Mouse (Mus musculus) liver, embryonic 12.5 days (tissue): ENCODE data around the gene Ctla4. TPM values are rescaled to one million over a fixed set of nuclear protein-coding genes. Genes with fewer than 3 reads are reported as not detected.

Experiments used
- ATAC-seq: fragments of 200-750 bp; cut with Nextera tagmentation; 2 replicates; pipeline ENCODE4 v1.8.0; 2017; ENCODE audit warnings: moderate number of reproducible peaks, mild to moderate bottlenecking, moderate library complexity
- H3K27ac ChIP-seq: fragments of 300-500 bp; sonication (generic); 2 replicates; pipeline ENCODE4 v1.5.1; 2016; ENCODE audit warnings: mild to moderate bottlenecking
- H3K27me3 ChIP-seq: fragments of 300-500 bp; sonication (generic); replicated peaks from 2 replicates; pipeline ENCODE4 v1.6.1; 2016; ENCODE audit warnings: mild to moderate bottlenecking, moderate library complexity
- H3K36me3 ChIP-seq: fragments of 300-500 bp; sonication (generic); 2 replicates; pipeline ENCODE4 v1.6.1; 2016; ENCODE audit warnings: mild to moderate bottlenecking, moderate library complexity
- H3K4me1 ChIP-seq: fragments of 300-500 bp; sonication (generic); 2 replicates; pipeline ENCODE4 v1.6.1; 2016
- H3K4me2 ChIP-seq: fragments of 300-500 bp; sonication (generic); 2 replicates; pipeline ENCODE4 v1.6.1; 2016; ENCODE audit warnings: mild to moderate bottlenecking, moderate library complexity
- H3K4me3 ChIP-seq: fragments of 300-500 bp; sonication (generic); 2 replicates; pipeline ENCODE4 v1.5.1; 2016; ENCODE audit warnings: mild to moderate bottlenecking, moderate library complexity
- H3K9ac ChIP-seq: fragments of 300-500 bp; sonication (generic); 2 replicates; pipeline ENCODE4 v1.6.1; 2016; ENCODE audit warnings: mild to moderate bottlenecking, moderate library complexity
- H3K9me3 ChIP-seq: fragments of 300-500 bp; sonication (generic); replicated peaks from 2 replicates; pipeline ENCODE4 v1.6.1; 2016; ENCODE audit warnings: mild to moderate bottlenecking, moderate library complexity
- WGBS: fragments of 180-500 bp; shearing (Covaris S2); methylation state at CpG from one replicate; pipeline ENCODE4 v1.1.7; 2016; ENCODE audit not compliant: insufficient replicate concordance; 5-methylcytosine and 5-hydroxymethylcytosine counted together
- polyA plus RNA-seq: library from polyadenylated mRNA; unstranded; fragments of >200 nt; fragmentation: Nextera tagmentation; extraction: Ambion mirVana; gene quantifications from 2 replicates; pipeline ENCODE4 v1.2.1, GENCODE M21; 2016

Gene Ctla4
- polyA plus RNA-seq, 1 experiment from 2014 or later = not detected

DNA sequence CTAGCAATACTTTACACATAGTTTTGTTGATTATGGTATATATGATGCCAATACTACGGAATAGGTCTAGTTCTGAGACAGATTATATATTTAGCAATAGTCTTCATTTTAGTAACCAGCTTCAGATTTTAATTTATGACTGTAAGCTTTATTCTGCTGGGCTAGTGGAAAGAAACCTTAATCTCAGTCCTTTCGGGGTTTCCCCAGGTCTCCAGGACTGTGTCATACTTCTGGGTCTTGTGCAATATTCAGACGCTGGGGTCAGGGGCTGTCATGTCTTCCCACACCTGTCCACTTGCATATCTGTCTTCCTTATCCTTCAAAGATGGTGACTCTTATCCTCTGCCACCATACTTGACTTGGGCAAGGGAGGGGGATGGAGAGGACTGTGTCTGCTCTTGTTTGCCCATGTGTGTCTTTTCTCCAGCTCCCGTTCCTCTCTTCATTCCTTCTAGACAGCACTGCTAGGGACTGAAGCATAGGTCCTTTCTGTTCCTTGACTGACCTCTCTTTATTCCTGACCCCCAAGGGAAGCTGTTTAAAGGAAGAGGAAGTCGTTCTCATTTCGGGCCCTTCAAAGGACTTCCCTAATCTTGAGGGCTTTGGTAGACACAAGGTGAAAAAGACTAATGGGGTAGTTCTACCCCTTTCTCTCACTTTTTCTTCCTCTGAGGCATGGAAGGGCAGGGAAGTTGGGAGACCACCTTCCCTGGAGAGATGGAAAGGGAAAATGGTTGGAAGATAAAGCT lies 50.3 kb downstream of the Ctla4 start:
- no peak overlapping the region for H3K9ac ChIP-seq
- H3K4me2 ChIP-seq = no peak overlapping the region
- H3K4me3 ChIP-seq = no peak overlapping the region
- H3K27ac ChIP-seq = no peak overlapping the region
- no peaks in the 10 kb centered on the region for H3K36me3 ChIP-seq
- H3K9me3 ChIP-seq = no peaks in the 10 kb centered on the region
- H3K27me3 ChIP-seq = no peaks in the 10 kb centered on the region
- ATAC-seq = no peak
- no peaks in the 10 kb centered on the region for H3K4me1 ChIP-seq
- WGBS = 35% methylated on average over 6 of the region's 6 CpGs

DNA sequence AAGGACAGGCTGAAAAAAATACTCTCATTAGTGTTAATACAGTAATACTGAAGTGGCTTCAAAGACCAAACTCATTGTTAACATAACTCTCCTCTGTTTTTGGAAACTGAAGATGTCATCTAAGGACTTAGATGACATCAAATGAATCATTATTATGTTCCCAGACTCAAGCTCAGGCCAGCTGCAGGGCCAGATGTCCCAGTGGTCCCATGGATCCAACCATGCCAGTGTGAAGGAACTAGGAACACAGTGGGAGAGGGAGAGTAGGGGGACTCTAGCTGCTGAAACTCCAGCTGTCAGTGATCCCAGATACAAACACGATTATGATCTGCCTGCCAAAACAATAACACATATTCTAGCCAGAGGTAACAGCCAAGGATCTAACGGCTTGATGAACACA lies 51.5 kb downstream of the Ctla4 start:
- Histone ChIP-seq H3K9ac (no peak overlapping the region), H3K9me3 (no peaks in the 10 kb centered on the region), H3K4me3 (no peak overlapping the region), H3K27me3 (no peaks in the 10 kb centered on the region), H3K27ac (no peak overlapping the region), H3K36me3 (no peaks in the 10 kb centered on the region), H3K4me2 (no peak overlapping the region), H3K4me1 (no peaks in the 10 kb centered on the region)
- ATAC-seq = no peak
- 65% methylated on average over 2 of the region's 2 CpGs for WGBS

DNA sequence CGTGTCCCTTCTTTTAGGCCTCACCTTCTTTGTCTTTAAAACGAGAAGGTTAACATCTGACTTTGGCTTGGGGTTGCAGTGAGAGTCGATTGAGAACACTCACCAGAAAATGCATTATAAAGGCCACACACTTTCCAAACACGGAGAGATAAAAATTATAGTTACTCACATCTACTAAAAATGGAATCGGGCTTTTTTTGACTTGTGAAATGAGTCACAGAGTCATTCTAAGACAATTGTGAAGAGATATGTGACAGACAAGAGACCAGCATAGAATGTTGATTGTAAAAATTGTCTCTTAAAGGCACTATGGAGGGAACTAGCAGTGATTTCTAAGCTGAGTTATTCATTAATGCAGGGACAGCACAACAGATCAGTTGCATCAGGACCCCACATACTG lies 52.2 kb downstream of the Ctla4 start:
- Histone ChIP-seq H3K4me2 (no peak overlapping the region), H3K27me3 (no peaks in the 10 kb centered on the region), H3K9ac (no peak overlapping the region), H3K27ac (no peak overlapping the region), H3K4me1 (no peaks in the 10 kb centered on the region), H3K36me3 (no peaks in the 10 kb centered on the region), H3K4me3 (no peak overlapping the region), H3K9me3 (no peaks in the 10 kb centered on the region)
- no peak for ATAC-seq
- 62% methylated on average over 5 of the region's 5 CpGs for WGBS

DNA sequence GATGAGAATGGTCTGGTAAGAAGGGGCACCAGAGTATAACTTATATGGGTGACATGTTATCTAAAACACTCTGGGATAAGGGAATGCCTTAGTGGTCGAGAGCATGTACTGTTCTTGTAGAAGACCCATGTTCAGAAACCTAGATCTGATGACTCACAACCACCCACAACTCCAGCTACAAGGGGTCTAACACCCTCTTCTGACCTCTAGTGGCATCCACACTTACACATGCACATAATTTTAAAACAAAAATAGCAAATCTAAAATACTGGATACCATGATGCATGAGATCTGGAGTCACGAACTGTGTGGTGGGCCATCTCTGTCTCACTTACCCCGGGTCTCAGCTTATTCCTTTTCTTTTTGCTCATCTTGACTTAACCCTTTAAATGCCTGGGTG lies 53.2 kb downstream of the Ctla4 start:
- no peaks in the 10 kb centered on the region for H3K36me3 ChIP-seq
- H3K9ac ChIP-seq = no peak overlapping the region
- WGBS = 39% methylated on average over 3 of the region's 3 CpGs
- H3K27me3 ChIP-seq = no peaks in the 10 kb centered on the region
- H3K4me3 ChIP-seq = no peak overlapping the region
- ATAC-seq = no peak
- H3K27ac ChIP-seq = no peak overlapping the region
- no peaks in the 10 kb centered on the region for H3K9me3 ChIP-seq
- H3K4me1 ChIP-seq = no peaks in the 10 kb centered on the region
- no peak overlapping the region for H3K4me2 ChIP-seq

DNA sequence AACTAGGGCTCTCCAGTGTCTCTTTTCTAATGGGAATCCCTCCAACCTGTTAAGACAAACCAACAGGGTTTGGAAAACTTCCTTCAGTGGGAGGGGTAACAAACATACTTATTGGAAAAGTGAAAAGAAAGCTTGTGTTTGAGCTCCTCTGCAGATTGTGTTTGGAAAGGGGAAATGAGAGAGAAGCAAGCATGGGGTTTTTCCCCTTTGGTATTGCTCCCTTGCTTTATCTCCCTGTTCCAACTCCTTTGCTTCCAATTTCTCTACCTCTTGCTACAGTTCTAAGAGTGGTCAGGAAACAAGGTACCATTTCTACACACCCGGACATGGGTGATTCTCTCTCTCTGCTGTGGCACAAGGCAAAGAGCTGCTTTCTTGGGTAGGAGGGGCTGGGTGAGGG lies 53.8 kb downstream of the Ctla4 start:
- ATAC-seq = no peak
- Histone ChIP-seq H3K4me2 (no peak overlapping the region), H3K27ac (no peak overlapping the region), H3K27me3 (no peaks in the 10 kb centered on the region), H3K9ac (no peak overlapping the region), H3K4me1 (no peaks in the 10 kb centered on the region), H3K36me3 (no peaks in the 10 kb centered on the region), H3K4me3 (no peak overlapping the region), H3K9me3 (no peaks in the 10 kb centered on the region)
- 77% methylated on average over 1 of the region's 1 CpGs for WGBS

DNA sequence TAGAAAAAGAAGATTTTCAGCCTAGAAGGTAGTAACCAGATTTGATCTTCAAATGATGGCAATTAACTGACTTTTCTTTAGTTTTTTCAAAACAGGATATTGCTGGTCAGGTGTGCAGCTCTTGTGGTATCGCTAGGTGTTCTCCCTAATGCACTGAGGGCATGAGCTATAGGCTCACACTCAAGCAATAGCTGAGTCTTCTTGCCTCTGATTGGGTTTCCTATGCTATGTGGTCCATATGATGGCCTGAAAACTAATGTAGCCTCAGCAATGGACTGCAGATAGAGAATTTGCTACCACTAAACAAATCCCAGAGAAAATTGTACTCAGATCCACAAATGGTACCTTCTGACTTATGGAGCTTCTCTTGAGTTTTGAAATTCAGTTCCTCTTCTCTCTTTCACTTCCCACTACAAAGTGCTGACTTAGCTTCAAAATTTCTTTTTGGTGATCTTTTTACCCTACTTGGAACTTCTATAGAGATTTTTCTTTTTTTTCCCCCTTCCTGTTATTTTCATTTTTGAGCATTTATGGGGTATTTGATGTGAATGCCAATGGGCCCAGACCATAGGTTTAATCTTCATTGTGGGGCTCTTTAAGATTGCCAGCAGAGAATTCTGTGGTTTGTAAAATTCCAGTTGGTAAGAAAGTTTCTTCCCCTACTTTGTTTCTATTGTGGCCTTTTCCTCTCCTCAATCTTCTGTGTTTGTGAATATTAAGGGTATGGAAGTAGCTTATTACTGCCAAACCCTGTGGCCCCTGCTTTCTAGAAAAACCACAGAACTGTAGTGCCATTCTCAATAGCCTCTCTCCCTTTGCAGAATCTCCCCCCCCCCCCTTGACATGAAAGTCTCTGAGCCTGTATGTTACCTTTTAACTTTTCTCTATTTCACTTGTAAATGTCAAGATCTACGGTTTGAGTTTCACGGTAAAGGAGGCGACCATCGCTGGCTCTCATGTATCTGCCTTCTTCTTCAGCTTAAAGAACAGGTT lies 54.6 kb downstream of the Ctla4 start:
- H3K4me1 ChIP-seq = no peaks in the 10 kb centered on the region
- no peak for ATAC-seq
- H3K27ac ChIP-seq = no peak overlapping the region
- H3K9me3 ChIP-seq = no peaks in the 10 kb centered on the region
- no peaks in the 10 kb centered on the region for H3K27me3 ChIP-seq
- no peak overlapping the region for H3K4me2 ChIP-seq
- WGBS = 79% methylated on average over 5 of the region's 5 CpGs
- no peaks in the 10 kb centered on the region for H3K36me3 ChIP-seq
- no peak overlapping the region for H3K9ac ChIP-seq
- no peak overlapping the region for H3K4me3 ChIP-seq

DNA sequence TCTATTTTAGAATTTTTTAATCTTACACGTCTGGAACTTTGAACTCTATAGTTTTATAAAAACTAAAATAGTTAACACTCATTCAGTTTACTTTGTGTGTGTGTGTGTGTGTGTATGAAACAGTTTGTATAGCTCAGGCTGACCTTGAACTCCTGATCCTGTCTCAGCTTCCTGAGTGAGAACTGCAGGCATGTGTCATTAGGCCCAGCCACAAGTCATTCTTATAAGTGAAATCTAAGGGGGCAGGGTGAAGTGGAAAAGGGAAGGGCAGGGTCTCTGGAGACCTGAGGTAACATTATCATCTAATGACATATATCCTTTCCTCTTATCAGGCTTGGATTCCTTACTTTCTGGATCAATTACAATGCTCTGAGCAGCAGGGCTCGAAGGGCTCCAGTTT lies 56.1 kb downstream of the Ctla4 start:
- 57% methylated on average over 2 of the region's 2 CpGs for whole genome bisulfite sequencing
- no peak overlapping the region for H3K27ac ChIP-seq
- H3K4me2 ChIP-seq = no peak overlapping the region
- H3K4me1 ChIP-seq = no peaks in the 10 kb centered on the region
- H3K36me3 ChIP-seq = no peaks in the 10 kb centered on the region
- no peak overlapping the region for H3K4me3 ChIP-seq
- H3K9me3 ChIP-seq = no peaks in the 10 kb centered on the region
- no peak overlapping the region for H3K9ac ChIP-seq
- no peak for ATAC-seq
- H3K27me3 ChIP-seq = no peaks in the 10 kb centered on the region

DNA sequence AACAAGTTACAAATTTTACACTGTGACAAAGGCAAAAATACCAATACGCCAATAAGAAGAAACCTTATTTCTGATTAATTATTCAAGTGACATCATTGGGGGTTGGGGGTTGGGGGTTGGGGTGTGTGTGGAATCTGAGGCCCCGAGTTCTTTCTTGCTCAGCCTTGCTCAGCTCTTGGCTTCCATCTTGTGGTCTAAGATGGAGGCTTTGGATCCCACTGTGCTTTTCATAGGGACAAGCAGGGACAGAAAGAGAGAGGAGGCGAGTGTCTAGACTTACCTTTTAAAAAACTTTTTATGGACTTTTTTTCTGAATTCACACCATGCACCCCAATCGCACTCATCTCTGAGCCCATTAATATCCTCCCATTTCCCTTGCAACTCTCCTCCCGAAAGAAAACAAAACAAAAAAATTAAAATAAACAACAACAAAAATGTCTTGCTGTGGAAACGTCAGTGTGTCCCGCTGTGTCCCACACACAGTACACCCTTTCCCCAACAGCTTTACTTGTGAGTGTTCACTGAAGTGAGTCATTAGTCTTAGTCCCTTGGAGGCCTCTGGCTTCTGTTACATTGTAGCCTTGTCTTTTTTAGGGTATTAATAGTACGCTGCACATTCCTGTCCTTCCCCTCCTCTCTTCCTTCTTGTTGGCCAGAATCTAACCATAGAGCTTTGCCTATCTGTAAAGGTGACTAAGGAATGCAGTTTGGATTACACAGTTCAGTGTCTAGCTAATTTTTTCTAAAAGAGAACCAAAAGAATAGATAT lies 59.0 kb downstream of the Ctla4 start:
- Histone ChIP-seq H3K36me3 (no peaks in the 10 kb centered on the region), H3K9me3 (no peaks in the 10 kb centered on the region), H3K9ac (no peak overlapping the region), H3K4me2 (no peak overlapping the region), H3K4me1 (no peaks in the 10 kb centered on the region), H3K4me3 (no peak overlapping the region), H3K27me3 (no peaks in the 10 kb centered on the region), H3K27ac (no peak overlapping the region)
- 75% methylated on average over 8 of the region's 8 CpGs for WGBS
- ATAC-seq = no peak

DNA sequence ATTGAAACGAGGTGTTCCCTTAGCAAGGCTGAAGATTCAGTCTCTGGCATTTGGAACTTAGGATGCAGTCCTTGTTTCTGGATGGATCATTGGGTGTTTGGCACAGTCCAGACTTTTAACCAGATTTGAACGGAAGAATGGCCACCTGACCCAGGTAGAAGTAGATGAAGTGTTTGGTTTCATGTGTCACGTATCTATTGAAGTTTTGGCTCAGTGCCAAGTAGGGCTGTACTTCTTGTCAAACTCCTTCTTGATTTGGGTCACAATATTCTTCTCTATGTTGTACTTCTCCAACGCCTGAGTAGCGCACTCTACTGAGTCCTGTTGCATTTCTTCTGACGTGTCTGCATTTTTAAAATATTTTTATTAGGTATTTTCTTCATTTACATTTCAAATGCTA lies 61.3 kb downstream of the Ctla4 start:
- Histone ChIP-seq H3K9ac (no peak overlapping the region), H3K9me3 (no peaks in the 10 kb centered on the region), H3K4me2 (no peak overlapping the region), H3K36me3 (no peaks in the 10 kb centered on the region), H3K27ac (no peak overlapping the region), H3K4me3 (no peak overlapping the region), H3K4me1 (no peaks in the 10 kb centered on the region), H3K27me3 (no peaks in the 10 kb centered on the region)
- 72% methylated on average over 6 of the region's 6 CpGs for WGBS
- ATAC-seq = no peak

DNA sequence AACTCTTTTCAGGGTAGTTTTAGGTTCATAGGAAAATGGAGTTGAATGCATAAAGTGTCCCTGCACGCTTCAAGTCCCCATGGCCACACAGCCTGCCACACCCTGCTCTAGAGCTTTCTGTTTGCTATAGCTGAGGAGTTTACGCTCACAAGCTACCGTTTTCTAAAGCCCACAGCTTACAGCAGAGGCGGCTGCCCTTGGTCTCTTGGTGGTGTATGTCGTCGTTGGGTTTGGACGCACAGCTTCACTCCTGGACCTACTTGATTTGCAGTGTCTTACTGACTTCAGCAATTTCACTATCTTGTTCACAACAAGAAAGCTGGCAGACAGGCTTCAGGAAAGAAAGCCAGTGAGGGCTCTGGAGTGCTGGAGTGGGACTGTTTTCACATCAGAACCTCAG lies 66.2 kb downstream of the Ctla4 start:
- H3K27ac ChIP-seq = no peak overlapping the region
- no peaks in the 10 kb centered on the region for H3K36me3 ChIP-seq
- no peak for ATAC-seq
- H3K27me3 ChIP-seq = no peaks in the 10 kb centered on the region
- no peaks in the 10 kb centered on the region for H3K9me3 ChIP-seq
- WGBS = 62% methylated on average over 7 of the region's 7 CpGs
- no peaks in the 10 kb centered on the region for H3K4me1 ChIP-seq
- no peak overlapping the region for H3K4me2 ChIP-seq
- H3K9ac ChIP-seq = no peak overlapping the region
- no peak overlapping the region for H3K4me3 ChIP-seq

DNA sequence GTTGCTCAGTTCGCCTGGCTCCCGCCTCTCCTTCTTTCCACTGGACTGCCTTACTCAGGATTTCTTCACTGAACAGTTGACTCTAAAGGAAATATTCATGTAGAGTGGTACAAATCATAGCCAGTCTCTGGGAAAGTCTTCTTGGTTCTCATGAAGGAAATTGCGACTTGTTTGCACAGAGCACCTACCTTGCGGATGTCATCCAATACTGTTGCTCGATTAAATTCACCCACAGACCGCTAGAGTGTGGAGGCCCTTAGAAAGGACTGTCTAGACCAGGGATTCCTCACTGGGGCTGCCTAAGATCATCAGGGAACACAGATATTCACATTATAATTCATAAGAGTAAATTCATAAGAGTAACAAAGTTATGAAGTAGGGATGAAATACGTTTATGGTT lies 66.9 kb downstream of the Ctla4 start:
- H3K9ac ChIP-seq = no peak overlapping the region
- no peaks in the 10 kb centered on the region for H3K9me3 ChIP-seq
- H3K27me3 ChIP-seq = no peaks in the 10 kb centered on the region
- H3K4me1 ChIP-seq = no peaks in the 10 kb centered on the region
- 81% methylated on average over 7 of the region's 7 CpGs for WGBS
- no peak overlapping the region for H3K4me3 ChIP-seq
- ATAC-seq = no peak
- no peak overlapping the region for H3K27ac ChIP-seq
- no peak overlapping the region for H3K4me2 ChIP-seq
- H3K36me3 ChIP-seq = no peaks in the 10 kb centered on the region

DNA sequence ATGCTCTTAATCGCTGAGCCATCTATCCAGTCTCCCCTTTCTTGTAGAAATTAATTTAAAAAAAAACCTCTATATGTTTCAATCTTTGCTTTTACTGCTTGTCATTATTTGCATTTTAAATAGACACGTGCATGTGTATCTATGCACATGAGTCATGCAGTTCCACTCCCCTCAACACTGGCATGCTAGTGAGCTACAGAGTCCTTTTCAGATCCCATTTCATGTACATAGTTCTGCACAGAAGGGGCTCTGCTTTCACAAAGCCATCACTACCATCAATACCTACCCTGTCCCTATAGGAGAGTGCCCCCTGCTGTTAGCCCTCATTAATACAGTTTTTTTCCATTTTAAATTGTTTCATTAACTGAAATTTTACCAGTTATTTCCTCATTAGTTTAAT lies 68.0 kb downstream of the Ctla4 start:
- WGBS = 55% methylated on average over 2 of the region's 2 CpGs
- ATAC-seq = no peak
- H3K27ac ChIP-seq = no peak overlapping the region
- H3K9me3 ChIP-seq = no peaks in the 10 kb centered on the region
- no peak overlapping the region for H3K4me3 ChIP-seq
- H3K36me3 ChIP-seq = no peaks in the 10 kb centered on the region
- H3K9ac ChIP-seq = no peak overlapping the region
- no peaks in the 10 kb centered on the region for H3K4me1 ChIP-seq
- no peaks in the 10 kb centered on the region; the same call in 1 of the 2 replicates for H3K27me3 ChIP-seq
- no peak overlapping the region for H3K4me2 ChIP-seq
